Mouse (Mus musculus) thymus, adult 2 months (tissue): ENCODE results near the gene Dhx35.

Source experiments
- CTCF ChIP-seq: fragments of 200-500 bp; IDR thresholded peaks from 2 replicates; pipeline ENCODE4 v1.5.1; 2012; ENCODE audit warnings: mild to moderate bottlenecking, control low read depth, low read length, moderate library complexity, borderline replicate concordance; ENCODE audit not compliant: control insufficient read depth, poor library complexity, insufficient read depth; ENCODE audit errors: extremely low read depth
- POLR2A ChIP-seq: fragments of 200-500 bp; IDR thresholded peaks from 2 replicates; pipeline ENCODE4 v1.6.1; 2012; ENCODE audit warnings: mild to moderate bottlenecking, low read length, control low read depth, moderate library complexity; ENCODE audit not compliant: control insufficient read depth, poor library complexity, insufficient read depth; ENCODE audit errors: extremely low read depth

DNA sequence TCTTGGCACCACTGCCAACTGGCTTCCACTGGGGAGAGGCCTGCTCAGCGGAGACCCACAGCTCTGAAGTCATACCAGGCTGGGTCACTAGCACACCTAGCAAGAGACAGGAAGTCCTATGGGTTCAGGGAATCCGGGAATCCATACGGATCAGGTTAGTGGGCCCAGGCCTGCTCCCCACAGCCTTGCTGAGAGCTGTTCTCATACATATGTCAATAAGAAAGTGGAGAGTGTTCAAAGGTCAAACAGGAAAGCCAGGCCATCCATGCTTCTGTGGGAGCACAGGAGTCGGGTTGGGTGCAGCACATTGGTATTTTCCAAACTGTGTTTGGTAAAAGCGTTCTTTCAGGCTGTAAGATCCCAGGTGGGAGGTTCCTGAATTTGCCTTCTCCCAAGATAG lies 32.3 kb upstream of the Dhx35 start:
- TF ChIP-seq CTCF (no peak), POLR2A (no peak)
